Mouse (Mus musculus) testis, adult 2 months (tissue): ENCODE results near the gene Apopt1.

ENCODE experiments used
- CTCF ChIP-seq: fragments of 200-500 bp; IDR thresholded peaks from 2 replicates; pipeline ENCODE4 v1.5.1; 2012; ENCODE audit warnings: low read depth, mild to moderate bottlenecking, inconsistent platforms, low read length, moderate library complexity; ENCODE audit not compliant: control insufficient read depth, insufficient read depth, insufficient replicate concordance
- POLR2A ChIP-seq: fragments of 200-500 bp; IDR thresholded peaks from 2 replicates; pipeline ENCODE4 v1.6.1; 2012; ENCODE audit warnings: low read depth, mild to moderate bottlenecking, inconsistent platforms, low read length, moderate library complexity; ENCODE audit not compliant: control insufficient read depth

- TF ChIP-seq CTCF, result no peak
- TF ChIP-seq POLR2A, result no peak
These were observed 25.7 kb downstream of the Apopt1 start for GRCm38 (mm10) chr12:111738754-111739153.
